Mouse (Mus musculus) embryonic stem cell, embryonic (primary cell): ENCODE measurements around the gene Txnip.

Experiments
- CTCF ChIA-PET, 4 experiments: fragments of 300-600 bp in 2 of 4; fragments of 350-600 bp in 2 of 4; sonication (Branson Sonifier 250); formaldehyde crosslinking; loops; one replicate each; lab custom pipeline; 2022; ENCODE audit warnings: inconsistent platforms in 2 of 4; lab: Charles Lee
- POLR2A ChIA-PET, 4 experiments: fragments of 300-600 bp in 2 of 4; fragments of 350-600 bp in 2 of 4; sonication (Branson Sonifier 250); formaldehyde crosslinking; loops; one replicate each; lab custom pipeline; 2022; ENCODE audit warnings: antibody characterized with exemption in 4 of 4, inconsistent platforms in 1 of 4; lab: Charles Lee

The Txnip gene

GRCm38 (mm10) chr3:96557694-96558093 lies at the start of gene Txnip:
Txnip (plus strand) TSS chr3:96557957.
- ChIA-PET CTCF (interaction anchor here (0.6 to 2.5 kb wide), 6 partner anchors 12 to 106 kb away, joined by 3 to 9 read pairs (median 4); partner anchors contain the start of gene Gm16253 (in 1 of the 4)), POLR2A (interaction anchor here (0.6 to 26.7 kb wide), 73 partner anchors 9 to 338 kb away, joined by 3 to 969 read pairs (median 4); partner anchors contain the start of genes Gm16253 (in 4 of the 4), Polr3gl (in 3 of the 4), Rbm8a (in 3 of the 4) and Ankrd34a (in 2 of the 4))

- ChIA-PET POLR2A (interaction anchor here in 3 of 4 experiments (0.7 to 4.2 kb wide), 19 partner anchors 8 to 239 kb away, joined by 3 to 37 read pairs (median 4); partner anchors contain the start of genes Hist2h2bb (in 2 of the 3), Gm16253 (in 1 of the 3), Hist2h3b (in 1 of the 3) and Nudt17 (in 1 of the 3)), CTCF (interaction anchor here in 3 of 4 experiments (0.6 to 2.6 kb wide), 5 partner anchors 8 to 137 kb away, joined by 3 to 10 read pairs (median 3); partner anchors contain the start of gene Itga10 (in 1 of the 3))
Measured at GRCm38 (mm10) chr3:96507966-96508365, 49.8 kb upstream of the Txnip start.

- ChIA-PET CTCF (interaction anchor here in 2 of 4 experiments (0.6 to 1.6 kb wide), 3 partner anchors 14 to 17 kb away, joined by 4 to 8 read pairs (median 6); no protein-coding TSS in a partner anchor), POLR2A (interaction anchor here in 3 of 4 experiments (0.6 to 1.9 kb wide), 10 partner anchors 12 to 277 kb away, joined by 3 to 10 read pairs (median 4); partner anchors contain the start of gene Gm16253 (in 1 of the 3))
Measured at GRCm38 (mm10) chr3:96520171-96520570, 37.6 kb upstream of the Txnip start.

- ChIA-PET CTCF (no interaction called here), POLR2A (interaction anchor here in 1 of 4 experiments (0.5 to 1.3 kb wide), 2 partner anchors 15 to 306 kb away, joined by 4 read pairs; no protein-coding TSS in a partner anchor)
Measured at GRCm38 (mm10) chr3:96522149-96522548, 35.6 kb upstream of the Txnip start.

GRCm38 (mm10) chr3:96524028-96524810 lies 33.5 kb upstream of the Txnip start:
- ChIA-PET POLR2A (interaction anchor here in 3 of 4 experiments (0.6 to 2.3 kb wide), 13 partner anchors 11 to 116 kb away, joined by 3 to 12 read pairs (median 4); partner anchors contain the start of genes Lix1l (in 1 of the 3) and Rbm8a (in 1 of the 3)), CTCF (interaction anchor here (0.6 to 2.3 kb wide), 13 partner anchors 8 to 262 kb away, joined by 3 to 7 read pairs (median 4); partner anchors contain the start of gene Gm42957 (in 1 of the 4))

- ChIA-PET POLR2A (interaction anchor here in 2 of 4 experiments (0.5 to 2.3 kb wide), 9 partner anchors 10 to 649 kb away, joined by 3 to 12 read pairs (median 3); partner anchors contain the start of gene Rbm8a (in 1 of the 2)), CTCF (interaction anchor here in 1 of 4 experiments (1.1 to 2.3 kb wide), 3 partner anchors 17 to 247 kb away, joined by 4 to 6 read pairs (median 5); no protein-coding TSS in a partner anchor)
Measured at GRCm38 (mm10) chr3:96524914-96525313, 32.8 kb upstream of the Txnip start, which contains the start of gene Hfe2. Hfe2 (plus strand) TSS chr3:96525172.

- CTCF ChIA-PET = interaction anchor here in 1 of 4 experiments (1.0 kb wide), 1 partner anchor 68 kb away, joined by 3 read pairs; the partner anchor contains the start of gene Polr3gl
- POLR2A ChIA-PET = interaction anchor here in 1 of 4 experiments (1.5 kb wide), 1 partner anchor 32 kb away, joined by 3 read pairs; the partner anchor contains the start of gene Txnip
Measured at GRCm38 (mm10) chr3:96526013-96526762, 31.6 kb upstream of the Txnip start.

GRCm38 (mm10) chr3:96526864-96527542 lies 30.8 kb upstream of the Txnip start:
- ChIA-PET CTCF (interaction anchor here in 2 of 4 experiments (1.0 to 1.6 kb wide), 2 partner anchors 53 to 67 kb away, joined by 3 read pairs; partner anchors contain the start of gene Polr3gl (in 1 of the 2)), POLR2A (interaction anchor here in 2 of 4 experiments (0.7 to 1.8 kb wide), 14 partner anchors 11 to 258 kb away, joined by 3 to 6 read pairs (median 3); partner anchors contain the start of genes Txnip (in 2 of the 2), Gm16253 (in 1 of the 2) and Rbm8a (in 1 of the 2))

GRCm38 (mm10) chr3:96528506-96528905 lies 29.3 kb upstream of the Txnip start:
- POLR2A ChIA-PET = interaction anchor here in 2 of 4 experiments (1.0 to 1.8 kb wide), 6 partner anchors 9 to 67 kb away, joined by 3 to 5 read pairs (median 4); no protein-coding TSS in a partner anchor
- CTCF ChIA-PET = interaction anchor here in 1 of 4 experiments (1.3 kb wide), 1 partner anchor 65 kb away, joined by 3 read pairs; the partner anchor contains the start of gene Polr3gl

- ChIA-PET CTCF (interaction anchor here (0.8 to 4.3 kb wide), 18 partner anchors 8 to 465 kb away, joined by 3 to 23 read pairs (median 4); partner anchors contain the start of genes Itga10 (in 1 of the 4) and Polr3gl (in 1 of the 4)), POLR2A (interaction anchor here (0.6 to 2.0 kb wide), 20 partner anchors 10 to 263 kb away, joined by 3 to 10 read pairs (median 4); partner anchors contain the start of genes Gm16253 (in 3 of the 4), Hist2h2bb (in 1 of the 4), Itga10 (in 1 of the 4) and Rbm8a (in 1 of the 4))
Measured at GRCm38 (mm10) chr3:96532050-96532449, 25.7 kb upstream of the Txnip start.

GRCm38 (mm10) chr3:96534300-96534699 lies 23.5 kb upstream of the Txnip start:
- POLR2A ChIA-PET = interaction anchor here in 3 of 4 experiments (0.7 to 2.4 kb wide), 13 partner anchors 11 to 256 kb away, joined by 3 to 12 read pairs (median 3); partner anchors contain the start of genes Rbm8a (in 2 of the 3), Nudt17 (in 1 of the 3) and Txnip (in 1 of the 3)
- CTCF ChIA-PET = interaction anchor here (0.6 to 4.3 kb wide), 17 partner anchors 8 to 453 kb away, joined by 3 to 23 read pairs (median 4); partner anchors contain the start of genes Polr3gl (in 2 of the 4) and Lix1l (in 1 of the 4)

GRCm38 (mm10) chr3:96539316-96539715 lies 18.4 kb upstream of the Txnip start:
- ChIA-PET POLR2A (no interaction called here), CTCF (interaction anchor here in 1 of 4 experiments (0.9 kb wide), 1 partner anchor 125 kb away, joined by 4 read pairs; no protein-coding TSS in a partner anchor)

GRCm38 (mm10) chr3:96540740-96541139 lies 17.0 kb upstream of the Txnip start:
- ChIA-PET POLR2A (interaction anchor here in 3 of 4 experiments (0.6 to 2.4 kb wide), 6 partner anchors 12 to 89 kb away, joined by 3 to 7 read pairs (median 4); partner anchors contain the start of genes Polr3gl (in 2 of the 3) and Rbm8a (in 1 of the 3)), CTCF (interaction anchor here in 2 of 4 experiments (0.8 to 2.8 kb wide), 8 partner anchors 11 to 263 kb away, joined by 3 to 21 read pairs (median 5); partner anchors contain the start of genes Itga10 (in 1 of the 2) and Lix1l (in 1 of the 2))

GRCm38 (mm10) chr3:96541328-96542078 lies 16.3 kb upstream of the Txnip start:
- ChIA-PET CTCF (interaction anchor here (0.6 to 2.8 kb wide), 23 partner anchors 9 to 582 kb away, joined by 3 to 21 read pairs (median 5); partner anchors contain the start of genes Itga10 (in 3 of the 4), Gm16253 (in 1 of the 4), Lix1l (in 1 of the 4) and Polr3gl (in 1 of the 4)), POLR2A (interaction anchor here in 3 of 4 experiments (0.6 to 2.4 kb wide), 22 partner anchors 8 to 518 kb away, joined by 3 to 11 read pairs (median 4); partner anchors contain the start of genes Polr3gl (in 3 of the 3), Gm16253 (in 2 of the 3) and Rbm8a (in 2 of the 3))
